Comparison of ENCODE assay signal across 16 mouse cellular contexts in genomic region chr3:51115921-51116320, GRCm38 (mm10).
"Had no signal": no experiment of that assay in that cellular context is flagged by ENCODE, and none has a peak within 500 bp of the region (broad histone marks: within the 10 kb centered on the region; RNA-seq: fewer than 3 reads in every experiment).

No protein-coding gene starts in this region.

- H3K4me3 ChIP-seq: neural tube, embryonic 13.5 days; neural tube, embryonic 15.5 days; stomach, embryonic 15.5 days had no signal

- DNase-seq: retina, postnatal 1 day; right cerebral cortex, adult 18-20 months; right cerebral cortex, postnatal 14 days; right cerebral cortex, postnatal 25 days; right cerebral cortex, postnatal 4 days; spleen, adult 18-20 months; thymus, adult 18-20 months; thymus, adult 2 months; thymus, postnatal 14 days; thymus, postnatal 25 days; thymus, postnatal 36 days; thymus, postnatal 4 days had no signal

- H3K27ac ChIP-seq: neural tube, embryonic 13.5 days; neural tube, embryonic 15.5 days; stomach, embryonic 15.5 days; stomach, postnatal 0 days had no signal
